Mouse (Mus musculus): ENCODE data around the gene Senp6.

Senp6 gene

GRCm38 (mm10) chr9:80173629-80174028 lies 106.9 kb downstream of the Senp6 start:
- DNase-seq = no peak

- no peak for DNase-seq
Measured at GRCm38 (mm10) chr9:80176696-80177478, 110.2 kb downstream of the Senp6 start.

- no peak for DNase-seq
Measured at GRCm38 (mm10) chr9:80178670-80179069, 112.0 kb downstream of the Senp6 start.

GRCm38 (mm10) chr9:80179688-80180087 lies 113.0 kb downstream of the Senp6 start:
- DNase-seq = no peak

- DNase-seq = no peak
Measured at GRCm38 (mm10) chr9:80180771-80181170, 114.1 kb downstream of the Senp6 start.

GRCm38 (mm10) chr9:80181692-80182091 lies 115.0 kb downstream of the Senp6 start:
- DNase-seq = no peak

GRCm38 (mm10) chr9:80184138-80184537 lies 117.4 kb downstream of the Senp6 start:
- no peak for DNase-seq

- no peak for DNase-seq
Measured at GRCm38 (mm10) chr9:80185737-80186136, 119.0 kb downstream of the Senp6 start.

- no peak for DNase-seq
Measured at GRCm38 (mm10) chr9:80186693-80187092, 120.0 kb downstream of the Senp6 start.

- DNase-seq = no peak
Measured at GRCm38 (mm10) chr9:80188324-80188893, 121.7 kb downstream of the Senp6 start.

- no peak for DNase-seq
Measured at GRCm38 (mm10) chr9:80191240-80191639, 124.5 kb downstream of the Senp6 start.

GRCm38 (mm10) chr9:80192324-80192723 lies 125.6 kb downstream of the Senp6 start:
- no peak for DNase-seq

- DNase-seq = no peak
Measured at GRCm38 (mm10) chr9:80194446-80194845, 127.7 kb downstream of the Senp6 start.
